Mouse (Mus musculus): Measurements from ENCODE around the gene Prr14l. TPM values are rescaled to one million over a fixed set of nuclear protein-coding genes. Genes with fewer than 3 reads are reported as not detected.
"Not testable (repeated sequence)": the region's sequence is repeated elsewhere in the genome, so short reads cannot be mapped to it uniquely, and the experiment has no call there.

The Prr14l gene
- total and polyA plus RNA-seq, 3 experiments, result 37.0 to 135 (median 39.9) TPM

DNA sequence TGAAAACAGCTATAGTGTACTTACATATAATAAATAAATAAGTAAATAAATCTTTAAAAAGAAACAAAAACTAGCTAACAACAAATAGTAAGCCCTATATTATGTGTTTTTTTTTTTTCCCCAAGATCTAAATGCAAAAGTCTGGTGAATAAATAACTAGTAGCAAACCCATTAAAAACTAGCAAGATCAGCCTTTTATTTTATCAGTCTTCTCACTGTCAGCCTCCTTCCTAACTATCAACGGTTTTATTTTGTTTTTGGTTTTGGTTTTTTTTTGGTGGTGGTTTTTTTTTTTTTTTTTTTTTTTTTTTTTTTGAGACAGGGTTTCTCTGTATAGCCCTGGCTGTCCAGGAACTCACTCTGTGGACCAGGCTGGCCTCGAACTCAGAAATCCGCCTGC lies 4.5 kb downstream of the Prr14l start:
- peak; percentile 53; the same call in 1 of the 2 replicates for TF ChIP-seq CHD1 (IDR thresholded peaks at IDR 0.05; ENCODE audit: low read depth, low read length)
- TF ChIP-seq ZNF384 (IDR thresholded peaks at IDR 0.05; ENCODE audit: low read depth, low read length), result peak; percentile 80
- peak; percentile 4; the same call in 1 of the 2 replicates for TF ChIP-seq MYC (IDR thresholded peaks at IDR 0.05; ENCODE audit: low read depth, low read length)
- peak; percentile 2; the same call in 1 of the 2 replicates for TF ChIP-seq MAFK (IDR thresholded peaks at IDR 0.05; ENCODE audit: borderline replicate concordance, low read depth, low read length)
- Histone ChIP-seq H3K36me3 (ENCODE audit: control insufficient read depth in 1 of 2, insufficient read depth in 2 of 2, low read length in 2 of 2) (peaks cover 32 to 40% of the 10 kb centered on the region in 2 experiments), H3K4me3 (ENCODE audit: control insufficient read depth in 1 of 2, insufficient read depth in 1 of 2, low read depth in 2 of 2, low read length in 2 of 2) (peak overlapping the region in 1 of 2 experiments; percentile 14; a peak in 2 of 4 replicates), H3K4me1 (ENCODE audit: control insufficient read depth in 1 of 2, insufficient read depth in 2 of 2, low read length in 2 of 2) (peaks cover 21 to 24% of the 10 kb centered on the region in 2 experiments), H3K27ac (ENCODE audit: control insufficient read depth, low read depth, low read length) (peak overlapping the region; percentile 72), H3K9ac (ENCODE audit: control insufficient read depth, low read depth, low read length, poor library complexity, severe bottlenecking) (peak overlapping the region; percentile 10; the same call in 1 of the 2 replicates), H3K79me2 (ENCODE audit: control insufficient read depth, insufficient read depth, low read length, poor library complexity) (peaks cover 69% of the 10 kb centered on the region)
- not testable (repeated sequence) for H3K27me3 ChIP-seq (ENCODE audit: control insufficient read depth in 1 of 2, insufficient read depth in 2 of 2, low read length in 2 of 2); DNase-seq (ENCODE audit: low read depth, low spot score); H3K9me3 ChIP-seq (replicated peaks; ENCODE audit: insufficient read depth, low read length)

DNA sequence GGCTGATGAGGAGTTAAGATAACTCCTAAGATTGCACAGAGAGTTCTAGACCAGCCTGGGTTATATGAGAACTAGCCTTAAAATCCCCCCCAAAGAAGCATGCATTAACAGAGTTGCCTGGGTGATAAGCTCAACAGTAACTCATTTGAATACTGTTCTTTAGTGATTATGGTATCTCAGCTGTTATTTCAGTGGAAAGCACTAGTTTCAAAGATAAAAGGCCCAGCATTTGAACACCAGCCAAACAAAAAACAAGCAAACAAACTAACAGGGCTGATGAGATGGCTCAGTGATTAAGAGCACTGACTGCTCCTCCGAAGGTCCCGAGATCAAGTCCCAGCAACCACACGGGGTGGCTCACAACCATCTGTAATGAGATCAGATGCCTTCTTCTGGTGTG lies 4.9 kb downstream of the Prr14l start:
- Histone ChIP-seq H3K4me1 (ENCODE audit: control insufficient read depth in 1 of 2, insufficient read depth in 2 of 2, low read length in 2 of 2) (peaks cover 21 to 24% of the 10 kb centered on the region in 2 experiments), H3K27ac (ENCODE audit: control insufficient read depth, low read depth, low read length) (peak overlapping the region; percentile 72), H3K9ac (ENCODE audit: control insufficient read depth, low read depth, low read length, poor library complexity, severe bottlenecking) (peak overlapping the region; percentile 6; the same call in 1 of the 2 replicates), H3K4me3 (ENCODE audit: control insufficient read depth in 1 of 2, insufficient read depth in 1 of 2, low read depth in 2 of 2, low read length in 2 of 2) (peak overlapping the region; percentile 1 to 38; a peak in 3 of 4 replicates), H3K36me3 (ENCODE audit: control insufficient read depth in 1 of 2, insufficient read depth in 2 of 2, low read length in 2 of 2) (peaks cover 31 to 42% of the 10 kb centered on the region in 2 experiments), H3K27me3 (ENCODE audit: control insufficient read depth in 1 of 2, insufficient read depth in 2 of 2, low read length in 2 of 2) (no peaks in the 10 kb centered on the region), H3K9me3 (replicated peaks; ENCODE audit: insufficient read depth, low read length) (no peaks in the 10 kb centered on the region), H3K79me2 (ENCODE audit: control insufficient read depth, insufficient read depth, low read length, poor library complexity) (peaks cover 70% of the 10 kb centered on the region)
- DNase-seq (ENCODE audit: low read depth, low spot score), result peak; percentile 91
- TF ChIP-seq GATA1 (IDR thresholded peaks at IDR 0.05; ENCODE audit: low read depth, low read length) (peak; percentile 98), ZC3H11A (IDR thresholded peaks at IDR 0.05; ENCODE audit: low read depth, low read length) (peak; percentile 28; the same call in 1 of the 2 replicates), MAX (IDR thresholded peaks at IDR 0.05; ENCODE audit: low read length) (peak; percentile 62), MAFK (IDR thresholded peaks at IDR 0.05; ENCODE audit: borderline replicate concordance, low read depth, low read length) (peak; percentile 60), ZNF384 (IDR thresholded peaks at IDR 0.05; ENCODE audit: low read depth, low read length) (no peak), TBP (IDR thresholded peaks at IDR 0.05; ENCODE audit: low read depth, low read length) (peak; percentile 82), MAZ (IDR thresholded peaks at IDR 0.05; ENCODE audit: low read depth, low read length) (peak; percentile 91), POLR2A (IDR thresholded peaks at IDR 0.05; ENCODE audit: control insufficient read depth in 1 of 2, insufficient read depth in 1 of 2, low read depth in 1 of 2, low read length in 2 of 2, poor library complexity in 1 of 2) (no peak), HCFC1 (IDR thresholded peaks at IDR 0.05; ENCODE audit: low read depth, low read length) (peak; percentile 64), TAL1 (IDR thresholded peaks at IDR 0.05; ENCODE audit: low read length) (peak; percentile 59), ZKSCAN1 (IDR thresholded peaks at IDR 0.05; ENCODE audit: low read depth, low read length) (0 out of 2 replicates have a peak, but pooled peaks have one; percentile 5), RCOR1 (IDR thresholded peaks at IDR 0.05; ENCODE audit: low read depth, low read length) (peak; percentile 84), POLR2AphosphoS2 (IDR thresholded peaks at IDR 0.05; ENCODE audit: low read length) (peak; percentile 75), MEF2A (IDR thresholded peaks at IDR 0.05; ENCODE audit: extremely low read depth, insufficient replicate concordance, low read depth, low read length, poor library complexity, severe bottlenecking) (no peak), JUND (IDR thresholded peaks at IDR 0.05; ENCODE audit: low read depth, low read length) (peak; percentile 37; the same call in 1 of the 2 replicates), GABPA (IDR thresholded peaks at IDR 0.05; ENCODE audit: low read depth, low read length) (no peak), SMC3 (IDR thresholded peaks at IDR 0.05; ENCODE audit: low read depth, low read length) (peak; percentile 3; the same call in 1 of the 2 replicates), NELFE (IDR thresholded peaks at IDR 0.05; ENCODE audit: low read depth, low read length) (no peak), ELF1 (IDR thresholded peaks at IDR 0.05; ENCODE audit: low read depth, low read length) (no peak), MXI1 (IDR thresholded peaks at IDR 0.05; ENCODE audit: low read depth, low read length) (peak; percentile 86; the same call in 1 of the 2 replicates), CTCF (IDR thresholded peaks at IDR 0.05 in 2 of 3, conservative IDR thresholded peaks at IDR 0.05 in 1 of 3; ENCODE audit: control insufficient read depth in 1 of 3, insufficient read depth in 1 of 3, low read depth in 2 of 3, low read length in 3 of 3, poor library complexity in 1 of 3, severe bottlenecking in 1 of 3) (no peak), KAT2A (conservative IDR thresholded peaks at IDR 0.05; ENCODE audit: low read depth, low read length) (no peak; the same call in 1 of the 2 replicates), CHD2 (IDR thresholded peaks at IDR 0.05; ENCODE audit: low read length) (no peak), CHD1 (IDR thresholded peaks at IDR 0.05; ENCODE audit: low read depth, low read length) (peak; percentile 80), ZMIZ1 (IDR thresholded peaks at IDR 0.05; ENCODE audit: low read depth, low read length) (peak; percentile 37; the same call in 1 of the 2 replicates), MYC (IDR thresholded peaks at IDR 0.05; ENCODE audit: low read depth, low read length) (peak; percentile 58; the same call in 1 of the 2 replicates), RAD21 (IDR thresholded peaks at IDR 0.05; ENCODE audit: low read depth, low read length) (no peak), USF2 (IDR thresholded peaks at IDR 0.05; ENCODE audit: borderline replicate concordance in 1 of 2, insufficient read depth in 1 of 2, low read depth in 1 of 2, low read length in 2 of 2) (no peak), EP300 (IDR thresholded peaks at IDR 0.05; ENCODE audit: low read depth in 1 of 2, low read length in 2 of 2) (peak; percentile 94 to 97), NRF1 (IDR thresholded peaks at IDR 0.05; ENCODE audit: insufficient read depth, low read depth, low read length, poor library complexity, severe bottlenecking) (no peak)
